Mouse (Mus musculus) midbrain, embryonic 16.5 days (tissue): ENCODE results near the gene Naa16. TPM values are rescaled to one million over a fixed set of nuclear protein-coding genes. Genes with fewer than 3 reads are reported as not detected.
A peak's percentile ranks its signal among the peaks of the same experiment; 100 is the strongest.

Experiments used
- ATAC-seq: fragments of 200-750 bp; cut with Nextera tagmentation; 2 replicates; pipeline ENCODE4 v1.8.0; 2017; ENCODE audit warnings: moderate TSS enrichment
- H3K27ac ChIP-seq: fragments of 300-500 bp; sonication (generic); 2 replicates; pipeline ENCODE4 v1.5.1; 2014; ENCODE audit warnings: mild to moderate bottlenecking, low read length, mixed read lengths
- H3K27me3 ChIP-seq: fragments of 300-500 bp; sonication (generic); 2 replicates; pipeline ENCODE4 v1.6.1; 2014; ENCODE audit warnings: low read depth, low read length, mixed read lengths; ENCODE audit not compliant: control insufficient read depth, insufficient read depth
- H3K36me3 ChIP-seq: fragments of 300-500 bp; sonication (generic); 2 replicates; pipeline ENCODE4 v1.6.1; 2014; ENCODE audit warnings: mild to moderate bottlenecking, low read length, moderate library complexity, mixed read lengths; ENCODE audit not compliant: control insufficient read depth, insufficient read depth
- H3K4me1 ChIP-seq: fragments of 300-500 bp; sonication (generic); 2 replicates; pipeline ENCODE4 v1.6.1; 2014; ENCODE audit warnings: mild to moderate bottlenecking, low read length, mixed read lengths; ENCODE audit not compliant: control insufficient read depth, insufficient read depth
- H3K4me2 ChIP-seq: fragments of 300-500 bp; sonication (generic); 2 replicates; pipeline ENCODE4 v1.6.1; 2014; ENCODE audit warnings: mild to moderate bottlenecking, low read length, mixed read lengths
- H3K4me3 ChIP-seq: fragments of 300-500 bp; sonication (generic); 2 replicates; pipeline ENCODE4 v1.5.1; 2014; ENCODE audit warnings: low read depth, mild to moderate bottlenecking, low read length, moderate library complexity, mixed read lengths
- H3K9ac ChIP-seq: fragments of 300-500 bp; sonication (generic); 2 replicates; pipeline ENCODE4 v1.6.1; 2014; ENCODE audit warnings: low read depth, low read length, mixed read lengths
- H3K9me3 ChIP-seq: fragments of 300-500 bp; sonication (generic); replicated peaks from 2 replicates; pipeline ENCODE4 v1.6.1; 2014; ENCODE audit warnings: mild to moderate bottlenecking, low read length, mixed read lengths; ENCODE audit not compliant: control insufficient read depth, poor library complexity, severe bottlenecking
- WGBS: fragments of 180-500 bp; shearing (Covaris S2); extraction: QIAGEN DNeasy Blood & Tissue Kit; methylation state at CpG from one replicate; pipeline ENCODE4 v1.1.7; 2014; 5-methylcytosine and 5-hydroxymethylcytosine counted together
- polyA plus RNA-seq: library from polyadenylated mRNA; unstranded; fragments of >200 nt; fragmentation: Nextera tagmentation; extraction: Ambion mirVana; gene quantifications from 2 replicates; pipeline ENCODE4 v1.2.1, GENCODE M21; 2015

Gene Naa16
- polyA plus RNA-seq, 1 experiment from 2014 or later: 17.1 TPM

DNA sequence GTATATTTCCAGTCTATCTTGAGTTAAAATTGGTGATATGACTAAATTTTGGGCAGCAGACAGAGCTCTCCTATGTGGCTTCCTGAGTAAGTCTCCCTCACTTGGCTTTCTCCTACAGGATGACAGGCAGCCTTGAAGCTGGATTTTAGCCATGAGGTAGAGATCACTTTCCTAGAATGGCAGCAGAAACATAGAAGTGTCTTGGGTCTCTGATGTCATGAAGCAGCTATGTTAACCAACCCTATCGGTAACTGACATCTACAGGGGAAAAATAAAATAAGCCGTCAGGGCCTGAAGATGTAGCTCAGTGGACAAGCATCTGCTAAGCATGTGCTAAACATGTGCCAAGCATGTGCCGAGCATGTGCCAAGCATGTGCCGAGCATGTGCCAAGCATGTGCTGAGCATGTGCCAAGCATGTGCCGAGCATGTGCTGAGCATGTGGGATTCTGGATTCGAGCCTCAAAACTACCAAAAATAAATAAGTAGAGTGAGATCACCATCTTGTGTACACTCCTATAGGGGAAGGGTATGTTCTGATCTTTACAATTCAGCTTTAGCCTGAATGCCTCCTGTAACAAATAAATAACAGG is 85.6 kb downstream of the Naa16 start:
- no peak for ATAC-seq
- peaks cover under 1% of the 10 kb centered on the region; the same call in 1 of the 2 replicates for H3K27me3 ChIP-seq
- H3K4me2 ChIP-seq: no peak overlapping the region
- no peak overlapping the region for H3K4me3 ChIP-seq
- no peak overlapping the region for H3K9ac ChIP-seq
- H3K4me1 ChIP-seq: peaks cover 9% of the 10 kb centered on the region
- H3K27ac ChIP-seq: no peak overlapping the region
- no peaks in the 10 kb centered on the region for H3K36me3 ChIP-seq
- WGBS: 91% methylated on average over 6 of the region's 6 CpGs
- H3K9me3 ChIP-seq: no peaks in the 10 kb centered on the region; the same call in 1 of the 2 replicates

DNA sequence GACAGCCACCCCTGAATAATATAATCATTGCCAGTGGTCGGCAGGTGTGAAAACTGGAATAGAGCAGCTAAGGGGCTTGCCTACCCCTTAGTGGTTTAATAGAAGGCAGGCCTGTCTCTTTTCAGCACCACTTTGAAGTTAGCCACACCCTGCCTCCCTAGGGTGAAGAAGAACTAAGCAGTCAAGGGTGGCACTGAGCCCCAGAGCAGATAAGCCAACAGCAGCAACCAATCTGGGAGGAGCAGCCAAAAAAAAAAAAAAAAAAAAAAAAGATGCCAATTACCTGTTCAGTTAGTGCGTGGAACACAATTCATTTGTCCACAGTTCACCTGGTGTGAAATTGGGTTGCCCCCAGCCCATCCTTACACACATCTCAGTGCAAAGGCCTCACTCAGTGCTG is 87.4 kb downstream of the Naa16 start:
- Histone ChIP-seq H3K4me1 (peaks cover 9% of the 10 kb centered on the region), H3K9me3 (no peaks in the 10 kb centered on the region; the same call in 1 of the 2 replicates), H3K9ac (no peak overlapping the region), H3K27me3 (peaks cover 4% of the 10 kb centered on the region), H3K36me3 (no peaks in the 10 kb centered on the region), H3K27ac (no peak overlapping the region), H3K4me3 (no peak overlapping the region), H3K4me2 (no peak overlapping the region)
- WGBS: 76% methylated on average over 2 of the region's 2 CpGs
- no peak for ATAC-seq

GRCm38 (mm10) chr14:79301466-79301875 is 89.1 kb downstream of the Naa16 start, which contains the start of gene Rgcc:
TSS of gene Rgcc (minus strand) at chr14:79301645.
- peak within 1 kb of the TSS; percentile 100 for H3K4me2 ChIP-seq
- WGBS: under 1% methylated on average over 34 of the region's 34 CpGs
- H3K36me3 ChIP-seq: no peaks in the 10 kb centered on the region
- peak within 1 kb of the TSS; percentile 59 for H3K4me3 ChIP-seq
- peaks cover 13% of the 10 kb centered on the region for H3K4me1 ChIP-seq
- no peaks in the 10 kb centered on the region; the same call in 1 of the 2 replicates for H3K9me3 ChIP-seq
- ATAC-seq: peak; percentile 97
- H3K27me3 ChIP-seq: peaks cover 4% of the 10 kb centered on the region
- H3K9ac ChIP-seq: peak within 1 kb of the TSS; percentile 70
- H3K27ac ChIP-seq: no peak within 1 kb of the TSS

GRCm38 (mm10) chr14:79300641-79301350 is 89.8 kb downstream of the Naa16 start:
- H3K4me3 ChIP-seq: peak overlapping the region; percentile 59
- ATAC-seq: peak; percentile 58
- no peaks in the 10 kb centered on the region; the same call in 1 of the 2 replicates for H3K9me3 ChIP-seq
- H3K36me3 ChIP-seq: no peaks in the 10 kb centered on the region
- H3K27me3 ChIP-seq: peaks cover 4% of the 10 kb centered on the region
- WGBS: under 1% methylated on average over 52 of the region's 52 CpGs
- H3K4me1 ChIP-seq: peaks cover 14% of the 10 kb centered on the region
- H3K4me2 ChIP-seq: peak overlapping the region; percentile 100
- H3K27ac ChIP-seq: no peak overlapping the region
- peak overlapping the region; percentile 70 for H3K9ac ChIP-seq

DNA sequence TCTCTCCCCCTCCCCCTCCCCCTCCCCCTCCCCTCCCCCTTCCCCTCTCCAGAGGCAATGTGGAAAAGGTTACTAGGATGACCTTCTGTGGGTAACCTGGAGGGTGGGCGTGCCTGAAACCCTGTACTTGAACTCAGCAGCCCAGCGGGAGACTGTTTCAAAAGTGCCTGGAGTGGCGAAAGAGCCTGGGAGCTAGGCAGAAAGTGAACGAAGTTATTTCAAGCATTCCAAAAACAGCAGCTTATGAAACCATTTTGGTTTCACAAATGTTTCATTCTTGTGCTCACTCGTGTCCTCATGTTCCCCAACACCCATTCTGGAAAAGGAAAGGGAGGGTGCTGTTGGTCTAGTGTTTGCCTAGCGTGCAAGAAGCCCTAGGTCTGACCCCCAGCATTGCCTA is 90.8 kb downstream of the Naa16 start:
- H3K4me3 ChIP-seq: peak overlapping the region; percentile 59
- H3K4me1 ChIP-seq: peaks cover 17% of the 10 kb centered on the region
- peak overlapping the region; percentile 100 for H3K4me2 ChIP-seq
- ATAC-seq: no peak
- H3K9ac ChIP-seq: no peak overlapping the region
- 25% methylated on average over 6 of the region's 6 CpGs for WGBS
- H3K27me3 ChIP-seq: peaks cover 4% of the 10 kb centered on the region
- no peaks in the 10 kb centered on the region for H3K9me3 ChIP-seq
- H3K27ac ChIP-seq: no peak overlapping the region
- H3K36me3 ChIP-seq: no peaks in the 10 kb centered on the region

GRCm38 (mm10) chr14:79299230-79299629 is 91.3 kb downstream of the Naa16 start:
- H3K9me3 ChIP-seq: no peaks in the 10 kb centered on the region
- 63% methylated on average over 4 of the region's 4 CpGs for WGBS
- peaks cover 4% of the 10 kb centered on the region for H3K27me3 ChIP-seq
- H3K4me2 ChIP-seq: peak overlapping the region; percentile 31
- no peak overlapping the region for H3K27ac ChIP-seq
- ATAC-seq: no peak
- peaks cover 17% of the 10 kb centered on the region for H3K4me1 ChIP-seq
- no peak overlapping the region for H3K9ac ChIP-seq
- H3K36me3 ChIP-seq: no peaks in the 10 kb centered on the region
- H3K4me3 ChIP-seq: peak overlapping the region; percentile 4; the same call in 1 of the 2 replicates

DNA sequence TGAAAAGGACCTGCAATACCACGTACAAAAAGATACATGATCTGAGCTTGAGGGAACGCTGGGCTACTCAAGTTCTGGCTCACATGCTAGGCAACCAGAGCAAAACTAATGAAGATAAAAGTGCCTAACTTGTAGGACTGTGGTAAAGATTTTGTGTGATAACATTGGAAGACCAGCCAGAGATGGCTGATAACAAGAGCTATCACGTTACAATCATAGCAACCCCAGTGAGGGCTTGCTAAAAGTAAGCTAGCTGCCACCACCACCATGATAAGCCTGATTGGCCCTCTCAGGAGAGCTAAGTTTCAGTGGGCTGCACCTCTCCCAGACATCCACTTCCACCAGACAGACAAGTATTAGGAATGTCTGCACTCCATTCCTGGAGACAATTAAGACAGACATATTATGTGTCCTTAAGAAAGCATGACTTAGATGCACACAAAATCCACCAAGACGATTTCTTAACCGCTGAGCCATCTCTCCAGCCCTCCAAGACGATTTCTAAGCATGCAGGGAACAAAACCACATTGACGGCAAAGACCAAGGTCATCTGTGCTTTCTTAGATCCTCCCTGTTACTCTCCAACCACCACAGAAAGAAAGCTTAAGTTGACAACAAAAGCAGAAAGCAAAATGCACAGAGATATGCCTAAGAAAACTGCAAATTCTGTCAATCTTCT is 92.1 kb downstream of the Naa16 start:
- ATAC-seq: no peak
- Histone ChIP-seq H3K27ac (no peak overlapping the region), H3K4me3 (no peak overlapping the region)

GRCm38 (mm10) chr14:79296836-79297235 is 93.7 kb downstream of the Naa16 start:
- Histone ChIP-seq H3K9ac (no peak overlapping the region), H3K4me2 (no peak overlapping the region), H3K27ac (no peak overlapping the region), H3K36me3 (no peaks in the 10 kb centered on the region), H3K4me1 (peaks cover 19% of the 10 kb centered on the region), H3K27me3 (peaks cover 4% of the 10 kb centered on the region), H3K9me3 (no peaks in the 10 kb centered on the region), H3K4me3 (no peak overlapping the region)
- WGBS: 36% methylated on average over 5 of the region's 5 CpGs
- no peak for ATAC-seq

More for the DNA sequence above, 92.1 kb downstream of the Naa16 start:
- WGBS: 63% methylated on average over 7 of the region's 7 CpGs
- H3K9me3 ChIP-seq: no peaks in the 10 kb centered on the region
- H3K9ac ChIP-seq: no peak overlapping the region
- H3K4me2 ChIP-seq: peak overlapping the region; percentile 31; the same call in 1 of the 2 replicates
- H3K27me3 ChIP-seq: peaks cover 4% of the 10 kb centered on the region
- H3K36me3 ChIP-seq: no peaks in the 10 kb centered on the region
- peaks cover 19% of the 10 kb centered on the region for H3K4me1 ChIP-seq
